Mouse (Mus musculus) bone marrow, adult 2 months (tissue): ENCODE results near the gene Ablim1.

ENCODE experiments used
- CTCF ChIP-seq: fragments of 200-500 bp; IDR thresholded peaks from 2 replicates; pipeline ENCODE4 v1.5.1; 2011; ENCODE audit warnings: low read length, control low read depth; ENCODE audit not compliant: control insufficient read depth, insufficient read depth
- POLR2A ChIP-seq: fragments of 200-500 bp; IDR thresholded peaks from 2 replicates; pipeline ENCODE4 v1.6.1; 2011; ENCODE audit warnings: low read depth, mild to moderate bottlenecking, control low read depth, low read length, borderline replicate concordance; ENCODE audit not compliant: control insufficient read depth

- TF ChIP-seq POLR2A (no peak), CTCF (no peak)
These were observed 311.8 kb downstream of the Ablim1 start for GRCm38 (mm10) chr19:57002741-57003459.
